Mouse (Mus musculus): ENCODE results near the gene Pacsin2.
A peak's percentile ranks its signal among the peaks of the same experiment; 100 is the strongest.
"Not testable (repeated sequence)": the region's sequence is repeated elsewhere in the genome, so short reads cannot be mapped to it uniquely, and the experiment has no call there.

Gene Pacsin2

DNA sequence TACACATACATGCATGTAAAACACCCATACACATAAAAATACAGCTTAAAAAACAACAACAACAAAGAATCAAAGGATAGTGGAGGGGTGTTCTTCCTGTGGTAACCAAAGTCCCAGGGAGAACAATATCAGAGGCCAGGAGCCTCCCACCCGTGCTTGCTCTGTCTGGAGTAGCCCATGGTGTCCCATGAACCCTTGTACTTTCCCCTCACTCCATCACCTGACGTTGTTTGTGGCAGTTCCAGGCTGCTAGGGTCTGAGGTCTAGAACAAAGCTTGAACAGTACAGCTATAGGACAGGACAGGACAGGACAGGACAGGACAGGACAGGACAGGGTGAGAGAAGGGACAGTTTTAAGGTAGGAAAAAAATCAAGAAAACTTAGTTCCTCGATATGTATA is 13.7 kb upstream of the Pacsin2 start:
- no peak for DNase-seq (ENCODE audit: low spot score)

DNA sequence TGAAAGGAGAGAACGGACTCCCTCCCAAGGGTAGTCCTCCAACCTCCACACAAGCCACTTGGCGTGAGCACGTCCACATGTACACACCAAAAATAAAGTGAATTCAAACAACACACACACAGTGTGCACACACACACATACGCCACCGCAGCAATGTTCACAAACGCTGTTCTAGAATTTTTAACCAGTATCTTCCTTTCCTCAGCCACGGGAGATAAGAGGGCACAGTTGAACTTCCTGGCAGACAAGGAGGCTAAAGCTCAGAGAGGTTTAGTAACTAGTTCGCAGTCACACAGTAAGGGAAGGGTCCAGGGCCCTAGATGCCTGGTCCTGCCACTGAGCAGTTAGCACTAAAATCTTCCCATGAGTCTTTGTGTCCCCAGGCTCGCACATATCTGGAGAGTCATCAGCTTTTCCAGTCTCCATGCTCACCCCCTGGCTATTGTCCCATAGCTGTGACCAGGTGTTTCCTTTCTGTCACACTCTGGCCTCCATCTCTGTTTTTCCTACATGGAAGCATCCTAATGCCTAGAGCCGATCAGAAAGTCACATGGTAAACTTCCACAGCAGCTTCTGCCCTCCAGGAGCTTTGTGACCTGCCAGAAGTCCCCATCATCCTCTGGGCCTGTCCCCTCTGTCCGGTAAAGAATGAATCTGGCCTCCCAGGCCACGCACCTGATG is 12.3 kb upstream of the Pacsin2 start:
- DNase-seq (ENCODE audit: low spot score), result no peak

DNA sequence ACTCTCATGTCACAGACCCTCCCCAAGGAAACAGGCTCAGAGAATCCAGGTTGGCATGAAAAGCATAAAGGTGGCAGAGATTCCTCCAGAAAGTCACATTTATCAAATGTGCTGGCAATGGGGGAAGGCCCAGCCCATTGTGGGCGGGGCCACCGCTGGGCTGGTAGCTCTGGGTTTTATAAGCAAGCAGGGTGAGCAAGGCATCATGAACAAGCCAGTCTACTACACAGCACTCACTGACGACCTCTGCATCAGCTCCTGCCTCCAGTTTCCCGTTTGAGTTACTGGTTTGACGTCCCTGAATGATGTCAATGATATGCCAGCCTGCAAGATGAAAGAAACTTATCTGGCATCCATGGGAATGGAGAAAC is 10.0 kb upstream of the Pacsin2 start:
- no peak for DNase-seq (ENCODE audit: low spot score)

DNA sequence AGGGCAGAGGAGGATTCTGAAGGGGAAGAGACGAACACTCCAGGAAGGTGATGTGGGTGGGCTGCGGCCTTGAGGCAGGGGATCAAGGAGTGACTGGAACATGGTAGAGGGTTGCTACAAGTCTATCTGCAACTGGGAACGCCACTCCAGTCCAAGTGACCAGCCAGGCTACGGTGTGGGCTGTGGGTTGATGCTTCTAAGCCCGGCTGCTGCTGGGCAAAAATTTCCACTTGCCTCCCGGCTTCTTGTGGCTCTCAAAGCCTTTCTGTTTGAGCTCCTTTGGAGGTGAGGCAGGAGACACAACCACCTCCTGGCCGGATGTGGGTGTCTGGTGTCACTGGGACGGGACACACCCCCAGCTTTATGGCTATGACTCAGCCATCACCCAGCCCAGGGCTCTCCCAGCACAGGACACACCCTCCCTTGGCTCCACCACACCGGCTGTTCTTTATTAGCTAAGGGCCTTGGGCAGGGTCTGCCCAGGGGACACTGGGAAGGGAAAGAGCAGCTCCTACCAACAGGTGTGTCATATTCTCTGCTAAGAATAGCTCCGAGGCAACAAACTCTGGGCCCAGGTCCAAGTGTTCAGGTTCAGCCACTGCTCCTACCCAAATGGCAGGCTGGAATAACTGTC is 9.5 kb upstream of the Pacsin2 start:
- peak; percentile 58 for DNase-seq (ENCODE audit: low spot score)

DNA sequence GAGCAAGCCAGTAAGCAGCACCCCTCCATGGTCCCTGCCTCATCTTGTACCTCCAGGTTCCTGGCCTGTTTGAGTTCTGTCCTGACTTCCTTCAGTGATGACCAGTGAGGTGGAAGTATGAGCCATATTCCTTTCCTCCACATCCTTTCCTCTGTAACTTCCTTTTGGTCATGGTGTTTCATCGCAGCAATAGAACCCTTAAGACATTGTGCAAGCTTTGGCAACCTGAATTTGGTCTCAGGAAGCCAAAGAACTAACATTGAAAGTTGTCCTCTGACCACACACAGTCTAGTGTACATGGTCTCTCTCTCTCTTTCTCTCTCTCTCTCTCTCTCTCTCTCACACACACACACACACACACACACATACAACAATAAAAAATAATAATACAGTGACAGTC is 8.8 kb upstream of the Pacsin2 start:
- no peak for DNase-seq (ENCODE audit: low spot score)

DNA sequence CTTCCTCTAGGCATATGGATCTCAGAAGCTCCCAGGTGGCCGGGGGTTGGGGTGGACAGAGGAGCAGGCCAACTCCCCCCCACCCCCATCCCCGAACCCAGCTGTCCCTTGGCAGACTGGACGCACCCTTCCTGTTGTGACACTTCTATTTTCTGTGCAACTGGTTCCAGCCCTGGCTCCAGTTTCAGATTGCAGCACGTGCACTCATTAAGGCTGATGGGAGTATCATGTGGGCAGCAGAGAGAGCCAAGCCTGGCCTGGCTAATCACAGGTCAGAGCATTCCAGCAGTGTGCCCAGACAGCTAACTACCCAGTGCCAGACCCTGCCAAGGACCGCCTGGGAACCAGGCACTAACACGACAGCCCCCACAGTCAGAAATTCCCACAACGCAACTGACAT is 7.1 kb upstream of the Pacsin2 start:
- DNase-seq (ENCODE audit: low spot score), result no peak

DNA sequence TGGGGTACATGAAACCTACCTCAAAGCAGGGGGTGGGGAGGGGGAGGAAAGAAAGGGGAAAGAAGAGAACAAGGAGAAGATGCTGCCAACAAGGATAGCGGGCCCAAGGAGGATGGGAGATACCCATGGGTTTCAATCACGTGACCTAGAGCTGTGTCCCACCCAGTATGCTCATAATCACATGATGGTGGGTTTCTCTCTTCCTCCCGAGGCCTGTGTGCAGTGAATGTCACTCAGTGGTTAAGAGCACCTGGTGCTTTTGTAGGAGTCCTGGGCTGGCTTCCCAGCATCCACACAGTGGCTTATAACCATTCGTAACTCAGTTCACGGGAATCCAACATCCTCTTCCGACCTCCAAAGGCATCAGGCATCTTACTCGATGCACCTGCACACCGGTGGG is 6.0 kb upstream of the Pacsin2 start:
- DNase-seq (ENCODE audit: low spot score), result no peak

DNA sequence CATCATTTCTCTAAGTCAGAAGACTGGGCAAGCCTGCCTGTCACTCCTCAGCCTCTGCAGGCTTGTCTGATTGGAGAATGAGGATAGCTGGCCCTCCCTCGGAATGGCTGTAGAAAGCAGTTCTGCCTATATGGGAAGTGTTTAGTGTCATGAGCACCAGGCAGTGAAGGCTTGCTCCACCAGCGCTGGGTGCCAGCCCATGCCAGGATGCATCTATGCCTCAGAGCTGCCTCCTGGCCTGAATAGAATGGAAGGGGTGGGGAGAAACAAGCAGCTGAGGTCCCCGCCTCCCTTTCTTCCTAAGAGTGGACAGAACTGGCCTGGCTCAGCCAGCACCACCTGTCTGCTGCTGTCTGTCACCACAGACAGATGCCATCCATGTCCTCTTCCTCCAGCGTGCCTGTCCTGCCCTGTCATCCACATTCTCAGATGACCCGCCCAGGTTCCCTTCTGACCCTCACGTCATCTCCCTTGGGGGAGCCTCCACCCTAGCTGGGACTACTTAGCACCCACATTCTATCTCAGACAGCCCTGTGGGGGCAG is 4.9 kb upstream of the Pacsin2 start:
- DNase-seq (ENCODE audit: low spot score), result no peak

DNA sequence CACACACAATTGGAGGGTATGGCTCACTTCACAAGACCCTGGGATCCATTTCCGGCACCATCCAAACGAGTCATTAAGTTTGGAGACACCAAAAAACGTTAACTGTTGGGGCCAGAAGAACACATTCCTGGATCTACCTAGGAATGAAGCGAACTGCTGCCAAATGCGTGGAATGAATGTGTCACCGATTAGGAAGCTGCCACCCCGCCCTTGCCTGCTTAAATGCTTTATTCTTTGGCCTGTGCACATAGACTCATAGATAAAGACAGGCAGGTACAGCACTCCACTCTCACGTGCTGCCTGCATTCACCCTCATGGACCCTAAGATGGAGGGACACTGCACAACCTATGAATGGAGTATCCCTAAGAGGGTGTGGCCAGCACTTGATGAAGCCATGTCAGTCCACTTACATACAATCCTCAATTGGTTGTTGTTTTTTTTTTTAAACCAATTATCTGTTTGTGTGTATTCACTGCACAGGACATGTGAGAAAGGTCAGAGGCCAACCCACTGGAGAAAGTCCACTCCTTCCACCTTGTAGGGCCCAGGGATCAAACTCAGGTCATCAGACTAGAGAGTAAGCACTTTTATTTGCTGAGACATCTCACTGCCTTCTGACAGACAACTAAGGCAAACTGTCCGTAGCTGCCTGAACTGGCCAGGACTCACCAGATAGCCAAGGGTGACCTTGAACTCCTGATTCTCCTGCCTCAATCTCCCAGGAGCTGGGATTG is 3.0 kb upstream of the Pacsin2 start:
- no peak for DNase-seq (ENCODE audit: low spot score)

DNA sequence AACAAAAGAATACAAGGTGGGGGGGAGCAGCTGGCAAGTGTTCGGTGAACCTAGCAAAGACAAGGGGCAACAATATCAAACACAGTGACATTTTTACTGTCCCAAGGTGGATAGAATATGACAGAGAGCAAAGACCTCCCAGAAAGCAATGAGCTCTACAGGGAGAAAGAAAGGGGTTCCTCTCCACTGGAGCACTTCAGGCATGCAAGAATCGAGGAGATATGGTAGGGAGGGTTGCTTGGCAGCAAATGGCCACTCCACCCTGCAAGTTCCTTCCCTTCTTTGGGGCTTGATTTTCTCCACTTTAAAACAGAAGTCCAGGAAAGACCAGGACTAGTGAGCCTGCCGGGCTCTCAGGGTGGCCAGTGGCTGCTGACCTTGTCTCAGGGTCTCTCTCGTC is 1.9 kb upstream of the Pacsin2 start:
- no peak for DNase-seq (ENCODE audit: low spot score)

DNA sequence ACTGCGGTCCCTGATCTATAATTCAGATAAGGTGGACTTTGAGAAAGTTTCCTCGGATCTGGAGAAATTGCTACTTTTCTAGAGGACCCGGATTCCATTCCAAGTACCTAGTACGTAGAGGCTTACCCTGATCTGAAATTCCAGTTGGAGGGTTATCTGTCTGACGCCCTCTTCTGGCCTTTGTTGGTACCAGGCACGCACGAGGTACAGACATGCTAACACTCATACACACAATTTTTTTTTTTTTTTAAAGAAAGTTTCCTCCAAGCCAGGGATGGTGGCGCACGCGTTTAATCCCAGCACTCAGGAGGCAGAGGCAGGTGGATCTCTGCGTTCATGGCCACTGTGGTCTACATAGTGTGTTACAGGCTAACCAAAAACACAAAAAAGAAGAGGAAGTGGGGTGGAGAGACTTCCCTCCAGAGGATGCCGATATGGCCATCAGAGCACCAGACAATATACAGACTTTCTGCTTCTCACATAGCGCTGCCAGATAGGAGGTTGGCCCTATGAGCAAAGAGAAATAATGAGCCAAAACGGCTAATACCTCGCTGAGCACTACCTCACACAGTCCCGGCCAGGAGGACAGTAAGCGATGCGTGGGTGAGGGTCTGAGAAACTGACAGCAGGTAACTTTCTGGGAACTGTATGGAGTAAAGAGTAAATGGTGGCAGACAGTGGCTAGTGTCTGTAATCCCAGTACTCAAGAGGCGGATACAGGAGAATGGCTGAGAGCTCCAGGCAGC is 672 bp upstream of the Pacsin2 start:
- DNase-seq (ENCODE audit: low spot score), result no peak

DNA sequence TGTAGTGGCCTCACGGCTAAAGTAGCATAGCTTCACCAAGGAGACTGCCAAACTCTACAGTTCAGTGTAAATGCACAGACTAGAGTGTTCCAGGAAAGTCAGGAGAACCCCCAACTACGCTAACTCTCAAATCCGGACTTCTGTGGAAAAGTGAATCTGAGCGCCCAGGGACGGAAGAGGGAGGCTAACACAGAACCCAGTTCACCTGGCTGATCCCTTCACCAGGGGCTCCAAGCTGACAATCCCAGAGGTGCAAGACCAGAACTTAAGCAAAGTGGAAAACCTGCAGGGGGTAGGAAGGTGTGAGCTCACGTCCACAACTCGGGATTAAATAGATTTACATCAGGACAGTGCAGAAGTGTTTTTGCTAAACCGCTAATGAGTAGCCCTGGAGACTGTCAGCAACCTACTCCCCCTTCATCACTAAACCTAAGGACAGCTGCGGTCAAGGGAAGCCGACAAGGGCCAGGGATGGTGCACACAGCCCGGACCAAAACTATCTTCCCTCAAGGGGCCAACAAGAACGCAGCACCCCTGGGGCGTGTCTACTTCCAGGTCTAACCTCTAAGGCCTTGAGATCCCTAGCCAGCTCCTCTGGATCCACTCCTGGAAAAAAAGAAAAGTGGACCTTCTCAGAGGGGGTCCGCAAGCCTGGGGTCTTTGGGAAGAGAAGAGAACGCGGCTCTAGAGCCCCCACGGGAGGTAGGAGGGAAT is 880 bp downstream of the Pacsin2 start:
- DNase-seq (ENCODE audit: low spot score), result no peak

DNA sequence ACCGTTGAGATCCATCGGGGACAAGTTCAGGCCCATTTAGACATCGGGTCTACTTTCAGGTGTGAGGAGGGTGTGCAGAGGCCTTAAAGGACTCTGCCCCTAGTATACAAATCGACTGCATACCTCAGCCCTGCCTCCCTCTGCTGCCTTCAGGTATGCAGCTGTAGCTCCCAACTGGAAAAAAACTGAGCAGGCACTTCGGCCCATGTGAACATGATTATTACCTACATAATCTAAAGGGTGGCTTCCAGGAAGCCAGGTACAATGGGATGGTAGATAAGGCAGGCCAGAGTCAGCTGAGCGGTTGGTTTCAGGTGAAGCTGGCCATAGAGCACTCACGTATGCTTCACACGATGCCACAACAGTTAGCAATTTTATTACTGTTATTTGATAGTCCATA is 2.1 kb downstream of the Pacsin2 start:
- DNase-seq (ENCODE audit: low spot score), result not testable (repeated sequence)

DNA sequence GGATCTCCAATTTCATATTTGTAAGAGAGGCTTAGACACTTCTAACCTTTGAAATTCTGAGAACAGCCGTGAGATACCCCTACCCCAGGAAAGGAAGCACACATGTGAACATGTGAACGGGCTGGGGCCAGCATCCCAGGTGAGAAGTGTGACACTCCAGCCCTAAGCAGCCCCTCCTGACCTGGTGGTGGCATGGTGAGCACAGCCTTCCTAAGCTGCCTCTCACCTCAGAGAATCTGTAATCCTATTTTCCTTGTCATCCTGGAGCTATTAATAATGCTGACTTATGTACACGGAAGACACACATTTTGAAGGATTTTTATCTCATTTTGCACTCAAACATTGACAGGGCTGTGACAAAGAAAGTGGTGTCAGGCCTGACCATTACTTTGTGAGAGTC is 3.5 kb downstream of the Pacsin2 start:
- no peak for DNase-seq (ENCODE audit: low spot score)

DNA sequence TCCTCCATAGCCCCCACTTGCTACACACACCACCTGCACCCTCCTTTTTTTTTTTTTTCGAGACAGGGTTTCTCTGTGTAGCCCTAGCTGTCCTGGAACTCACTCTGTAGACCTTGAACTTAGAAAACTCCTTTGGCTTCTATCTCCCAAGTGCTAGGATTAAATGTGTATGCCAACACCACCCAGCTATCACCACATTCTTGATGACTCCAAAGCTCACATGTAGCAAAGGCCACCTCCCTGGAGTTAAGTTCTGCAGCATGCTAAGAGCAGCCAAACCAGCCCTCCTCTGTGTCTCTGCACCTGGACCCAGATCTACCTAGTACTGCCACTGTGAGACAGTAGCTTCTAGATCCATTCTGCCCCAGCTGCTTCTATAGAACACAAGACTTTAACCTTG is 6.9 kb downstream of the Pacsin2 start:
- DNase-seq (ENCODE audit: low spot score), result no peak

DNA sequence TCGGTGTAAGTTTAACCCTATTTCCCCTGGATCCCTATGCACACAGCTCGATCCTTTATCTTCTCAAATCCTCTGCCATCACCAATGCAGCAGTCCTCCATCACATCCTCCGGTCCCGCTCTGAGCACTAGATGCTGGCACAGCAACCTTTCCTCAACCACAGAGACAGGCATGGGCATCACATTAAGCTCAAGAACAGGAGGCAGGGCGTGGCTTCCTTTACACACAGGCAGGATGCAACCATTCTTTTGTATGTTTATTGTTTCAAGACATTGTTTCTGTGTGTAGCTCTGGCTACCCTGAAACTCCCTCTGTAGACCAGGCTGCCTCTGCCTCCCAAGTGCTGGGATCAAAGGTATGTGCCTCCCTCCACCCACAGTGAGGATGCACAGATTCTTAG is 8.8 kb downstream of the Pacsin2 start:
- no peak for DNase-seq (ENCODE audit: low spot score)

DNA sequence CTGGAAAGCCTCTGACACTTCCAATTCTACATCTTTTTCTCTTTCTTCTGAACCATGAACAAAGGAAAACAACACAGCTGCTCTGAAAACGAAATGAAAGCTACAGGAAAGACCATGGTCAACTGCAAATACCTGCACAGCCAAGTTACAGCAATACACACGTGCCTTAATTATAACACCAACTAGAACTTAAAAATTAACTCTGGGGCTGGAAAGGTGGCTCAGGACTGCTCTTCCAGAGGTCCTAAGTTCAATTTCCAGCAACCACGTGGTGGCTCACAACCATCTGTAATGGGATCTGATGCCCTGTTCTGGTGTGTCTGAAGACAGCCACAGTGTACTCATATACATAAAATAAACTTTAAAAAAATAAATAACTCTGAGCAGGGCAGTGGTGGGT is 9.4 kb downstream of the Pacsin2 start:
- DNase-seq (ENCODE audit: low spot score), result no peak

DNA sequence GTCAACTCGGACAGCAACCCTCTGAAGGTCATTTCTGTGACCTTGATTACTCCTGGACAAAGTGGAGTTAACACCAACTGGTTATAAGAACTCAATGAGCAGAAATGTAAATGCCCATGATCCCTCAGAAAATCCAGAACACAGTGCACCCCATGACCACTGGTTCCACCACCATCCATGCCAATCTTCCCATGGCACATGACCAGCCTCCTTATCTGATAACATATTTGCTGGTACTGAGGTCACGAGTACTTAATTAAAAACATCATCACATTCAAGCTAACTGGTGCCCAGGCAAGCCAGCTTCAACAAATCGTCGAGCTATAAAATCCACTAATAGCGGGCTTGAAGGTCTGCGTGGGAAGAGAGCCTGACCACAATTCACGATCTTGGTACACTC is 10.0 kb downstream of the Pacsin2 start:
- no peak for DNase-seq (ENCODE audit: low spot score)

DNA sequence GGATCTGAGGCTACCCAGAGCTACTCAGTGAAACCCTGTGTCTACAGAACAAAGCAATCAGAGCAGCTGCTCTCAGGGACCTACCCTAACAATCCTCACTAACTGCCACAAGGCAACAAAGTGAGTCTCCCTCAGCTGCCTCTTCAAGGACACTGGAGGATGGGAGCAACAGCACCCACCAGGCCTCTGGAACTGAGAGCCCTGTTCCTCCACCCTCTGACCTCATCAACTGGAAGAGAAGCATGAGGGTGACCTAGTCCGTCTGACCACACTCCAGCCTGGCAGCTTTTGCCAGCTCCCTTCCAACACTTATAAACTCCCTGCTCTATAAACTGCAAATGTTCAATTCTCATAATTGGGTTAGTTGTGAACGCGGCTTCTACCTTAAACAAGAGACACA is 10.5 kb downstream of the Pacsin2 start:
- DNase-seq (ENCODE audit: low spot score), result no peak

DNA sequence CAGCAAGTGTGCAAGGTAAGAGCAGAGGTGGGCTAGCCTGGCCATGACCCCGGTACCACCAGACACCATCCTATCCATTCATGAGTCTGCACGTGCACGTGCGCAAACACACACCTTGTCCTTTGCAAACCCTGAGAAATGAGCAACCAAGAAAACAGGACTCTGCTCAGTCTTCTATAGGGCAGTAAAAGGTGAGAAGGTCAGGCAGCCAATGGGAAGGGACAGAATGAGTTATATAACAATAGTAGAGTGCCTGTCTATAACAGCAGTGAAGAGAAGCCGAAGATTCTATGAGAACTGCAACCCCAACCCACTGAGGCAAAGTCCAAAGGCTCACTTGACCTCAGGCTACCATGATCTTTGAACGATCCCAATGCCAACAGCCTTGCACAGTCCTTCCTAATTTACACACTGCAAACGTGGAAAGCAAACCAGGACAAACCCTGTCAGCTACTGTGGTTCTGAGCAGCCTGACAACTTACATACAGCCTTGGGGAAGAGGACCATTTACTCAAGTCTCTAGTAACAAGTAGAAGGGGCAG is 12.1 kb downstream of the Pacsin2 start:
- DNase-seq (ENCODE audit: low spot score), result no peak

DNA sequence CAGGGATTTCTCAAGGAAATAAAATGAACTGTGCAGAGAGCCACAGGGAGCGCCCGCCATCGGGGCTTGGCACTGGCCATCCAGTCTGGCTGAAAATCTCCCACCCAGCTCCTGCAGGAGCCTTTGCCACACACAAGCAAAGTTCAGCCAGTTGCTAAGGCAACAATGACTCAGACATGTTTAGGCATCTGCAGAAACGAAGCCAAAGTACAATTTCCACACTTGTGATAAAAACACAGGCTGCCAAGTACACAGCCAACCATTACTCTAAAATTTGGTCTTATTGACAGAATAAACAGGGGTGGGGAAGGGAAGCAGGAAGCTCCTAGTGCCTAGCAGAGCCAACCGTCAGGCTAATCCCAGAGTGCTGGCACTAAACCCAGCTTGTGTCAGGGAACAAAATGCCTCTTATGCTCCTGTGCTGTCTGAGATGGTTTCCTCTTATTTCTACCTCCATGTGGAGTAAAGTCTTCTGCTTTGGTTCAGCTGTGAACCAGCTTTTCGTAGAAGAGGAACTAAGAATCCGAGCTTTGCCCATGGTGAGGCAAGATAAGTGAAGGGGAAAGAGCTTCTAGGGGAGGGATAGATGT is 12.7 kb downstream of the Pacsin2 start:
- DNase-seq (ENCODE audit: low spot score), result peak; percentile 50
